Comparison of ENCODE assay signal across 32 mouse cellular contexts in the genomic region with DNA sequence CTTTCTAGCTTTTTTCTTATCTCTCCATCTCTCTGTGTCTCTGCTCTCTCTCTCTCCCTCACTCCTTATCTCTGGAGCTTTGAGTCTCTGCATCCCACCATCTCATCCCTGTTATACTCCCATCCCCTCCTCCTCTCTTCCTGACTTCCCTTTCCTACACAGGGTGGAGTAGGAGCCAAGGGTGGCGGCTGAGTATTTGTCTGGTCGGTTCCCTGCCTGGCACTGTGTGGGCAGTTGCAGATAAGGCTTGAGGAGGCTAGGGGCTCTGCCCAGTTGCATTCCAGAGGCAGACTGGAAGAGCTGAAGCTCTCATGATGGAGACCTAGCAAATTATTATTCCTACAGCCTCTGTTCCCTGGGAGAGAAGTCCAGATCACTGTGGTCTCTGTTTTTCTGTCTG. TPM values are rescaled to one million over a fixed set of nuclear protein-coding genes. Genes with fewer than 3 reads are reported as not detected.
"Had no signal": no experiment of that assay in that cellular context is flagged by ENCODE, and none has a peak within 500 bp of the region (broad histone marks: within the 10 kb centered on the region; RNA-seq: fewer than 3 reads in every experiment).

No protein-coding gene starts in this region.

- H3K4me2 ChIP-seq: heart, embryonic 12.5 days; hindbrain, embryonic 13.5 days; hindbrain, embryonic 15.5 days; kidney, embryonic 15.5 days; limb, embryonic 13.5 days; limb, embryonic 15.5 days had no signal

- H3K4me1 ChIP-seq: heart, embryonic 12.5 days; kidney, embryonic 15.5 days; limb, embryonic 13.5 days had no signal

- ATAC-seq: forebrain, postnatal 0 days had no signal

- H3K9ac ChIP-seq: forebrain, postnatal 0 days; heart, embryonic 12.5 days; hindbrain, embryonic 13.5 days; hindbrain, embryonic 15.5 days; kidney, embryonic 15.5 days; limb, embryonic 13.5 days; limb, embryonic 15.5 days had no signal

- H3K27ac ChIP-seq: heart, adult 2 months; heart, embryonic 10.5 days; hindbrain, embryonic 13.5 days; hindbrain, embryonic 15.5 days; hindbrain, postnatal 0 days; kidney, embryonic 15.5 days; kidney, postnatal 0 days; limb, embryonic 13.5 days; limb, embryonic 15.5 days had no signal

- H3K9me3 ChIP-seq: hindbrain, embryonic 15.5 days; kidney, embryonic 15.5 days had no signal

- H3K4me3 ChIP-seq: heart, adult 2 months; heart, embryonic 10.5 days; heart, embryonic 12.5 days; hindbrain, embryonic 13.5 days; hindbrain, embryonic 15.5 days; kidney, embryonic 15.5 days; limb, embryonic 13.5 days; limb, embryonic 15.5 days had no signal

- DNase-seq: forebrain, postnatal 0 days; gastrocnemius, postnatal 14 days; gastrocnemius, postnatal 36 days; heart, adult 11 months; heart, adult 2 months; heart, postnatal 14 days; heart, postnatal 36 days; kidney, adult 11 months; kidney, adult 2 months; kidney, adult 9 months; kidney, postnatal 14 days; kidney, postnatal 36 days; layer of hippocampus, adult 9-11 months; layer of hippocampus, postnatal 36 days; left cerebral cortex, postnatal 4 days had no signal

- H3K27me3 ChIP-seq: hindbrain, embryonic 15.5 days; kidney, embryonic 15.5 days had no signal

RNA-seq across cellular contexts. Expression of a gene that starts 17.3 kb away (rescaled TPM):
- total RNA-seq: hematopoietic stem cell, adult 5-6 weeks; liver, adult 2 months had no signal
- polyA plus RNA-seq: hindbrain, embryonic 11.5 days; intestine, embryonic 14.5 days; kidney, embryonic 15.5 days; large intestine, adult 2 months; limb, embryonic 13.5 days; limb, embryonic 15.5 days; liver, adult 2 months had no signal

RNA-seq across cellular contexts. Expression of a gene that starts 24.0 kb away (rescaled TPM):
- total RNA-seq: forebrain, postnatal 0 days; hematopoietic stem cell, adult 5-6 weeks; layer of hippocampus, postnatal 14 days; left cerebral cortex, postnatal 10 days; left cerebral cortex, postnatal 25 days; left cerebral cortex, postnatal 4 days; liver, adult 2 months had no signal
- polyA plus RNA-seq: forebrain, postnatal 0 days; hindbrain, postnatal 0 days; liver, adult 2 months had no signal
